Mouse (Mus musculus): Measurements from ENCODE around the gene Mast3.

DNA sequence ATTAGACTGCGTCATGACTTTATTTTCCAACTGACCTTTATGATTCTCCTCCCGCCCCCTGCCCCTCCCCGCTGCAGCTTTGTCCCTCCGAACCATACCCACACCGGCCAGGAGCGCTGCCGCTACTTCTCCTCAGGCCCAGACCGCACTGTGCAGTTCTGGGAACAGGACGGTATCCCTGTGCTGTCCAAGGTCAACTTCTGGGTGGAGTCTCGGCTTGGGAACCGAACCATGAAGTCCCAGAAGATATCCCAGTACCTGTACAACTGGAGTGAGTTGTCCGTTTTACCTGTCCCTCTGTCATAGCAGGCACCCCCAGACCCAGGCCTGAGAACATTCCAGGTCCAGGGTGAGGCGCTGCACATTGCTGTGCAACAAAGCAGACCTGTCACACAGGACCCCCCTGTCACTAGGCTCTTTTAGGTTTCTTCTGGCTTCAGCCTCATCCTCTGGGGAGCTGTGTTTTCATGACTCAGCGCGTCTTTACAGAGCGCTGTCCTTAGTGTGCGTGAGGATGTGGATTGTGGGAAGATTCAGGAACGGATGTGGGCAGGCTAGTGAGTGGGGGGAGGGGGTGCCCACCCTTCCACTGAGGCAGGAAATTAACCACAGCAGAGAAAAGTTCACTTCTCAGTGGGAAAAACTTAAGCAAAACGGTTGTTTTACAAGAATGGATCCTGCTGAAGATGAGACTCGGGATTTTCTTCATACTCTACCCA lies 6.3 kb upstream of the Mast3 start:
- no peak for TF ChIP-seq TAL1 (IDR thresholded peaks at IDR 0.05; ENCODE audit: low read length)
- TF ChIP-seq GATA1 (IDR thresholded peaks at IDR 0.05; ENCODE audit: low read length) = no peak

Data from erythroblast, embryonic 14.5 days (primary cell).